Mouse (Mus musculus) retina, postnatal 7 days (tissue): Measurements from ENCODE around the gene Ccdc173.

ENCODE experiments used
- DNase-seq: peaks from one replicate; pipeline ENCODE4 v3.0.0-alpha.2; 2012; ENCODE audit warnings: low read depth, low spot score

Gene Ccdc173

GRCm38 (mm10) chr2:69790285-69790684 lies 910 bp upstream of the Ccdc173 start:
- DNase-seq = peak; percentile 66

GRCm38 (mm10) chr2:69788974-69789373 lies 401 bp downstream of the Ccdc173 start:
- no peak for DNase-seq

GRCm38 (mm10) chr2:69778836-69779177 lies 10.6 kb downstream of the Ccdc173 start:
- no peak for DNase-seq

- no peak for DNase-seq
These were observed 11.2 kb downstream of the Ccdc173 start for GRCm38 (mm10) chr2:69777985-69778835.

GRCm38 (mm10) chr2:69773331-69773730 lies 16.0 kb downstream of the Ccdc173 start:
- no peak for DNase-seq

- no peak for DNase-seq
These were observed 24.7 kb downstream of the Ccdc173 start for GRCm38 (mm10) chr2:69764716-69765115.

- DNase-seq = no peak
These were observed 26.0 kb downstream of the Ccdc173 start for GRCm38 (mm10) chr2:69763340-69763739.

- no peak for DNase-seq
These were observed 28.4 kb downstream of the Ccdc173 start for GRCm38 (mm10) chr2:69760980-69761379.

- no peak for DNase-seq
These were observed 44.3 kb downstream of the Ccdc173 start for GRCm38 (mm10) chr2:69745091-69745490.

GRCm38 (mm10) chr2:69723519-69723825 lies 65.9 kb downstream of the Ccdc173 start:
- DNase-seq = no peak

- DNase-seq = peak; percentile 92
These were observed 66.5 kb downstream of the Ccdc173 start for GRCm38 (mm10) chr2:69722650-69723518.

- no peak for DNase-seq
These were observed 67.1 kb downstream of the Ccdc173 start, which contains the start of gene Ppig for GRCm38 (mm10) chr2:69722273-69722649. TSS of gene Ppig (plus strand) at chr2:69722545.

- DNase-seq = no peak
These were observed 70.3 kb downstream of the Ccdc173 start for GRCm38 (mm10) chr2:69719121-69719520.

GRCm38 (mm10) chr2:69716483-69716882 lies 72.9 kb downstream of the Ccdc173 start:
- DNase-seq = no peak

GRCm38 (mm10) chr2:69714126-69714525 lies 75.2 kb downstream of the Ccdc173 start:
- DNase-seq = no peak

GRCm38 (mm10) chr2:69713626-69714014 lies 75.8 kb downstream of the Ccdc173 start:
- DNase-seq = no peak

GRCm38 (mm10) chr2:69712981-69713625 lies 76.3 kb downstream of the Ccdc173 start, which contains the start of gene Fastkd1:
TSS of gene Fastkd1 (minus strand) at chr2:69713516.
- peak; percentile 72 for DNase-seq

GRCm38 (mm10) chr2:69712171-69712570 lies 77.2 kb downstream of the Ccdc173 start:
- no peak for DNase-seq
